Mouse (Mus musculus) kidney, adult 8-10 months (tissue): ENCODE measurements around the gene Olfr691.
"Not testable (repeated sequence)": the region's sequence is repeated elsewhere in the genome, so short reads cannot be mapped to it uniquely, and the experiment has no call there.

Experiments used
- DNase-seq, 2 experiments: peaks; one replicate each; pipeline ENCODE4 v3.0.0; 2022

Gene Olfr691

DNA sequence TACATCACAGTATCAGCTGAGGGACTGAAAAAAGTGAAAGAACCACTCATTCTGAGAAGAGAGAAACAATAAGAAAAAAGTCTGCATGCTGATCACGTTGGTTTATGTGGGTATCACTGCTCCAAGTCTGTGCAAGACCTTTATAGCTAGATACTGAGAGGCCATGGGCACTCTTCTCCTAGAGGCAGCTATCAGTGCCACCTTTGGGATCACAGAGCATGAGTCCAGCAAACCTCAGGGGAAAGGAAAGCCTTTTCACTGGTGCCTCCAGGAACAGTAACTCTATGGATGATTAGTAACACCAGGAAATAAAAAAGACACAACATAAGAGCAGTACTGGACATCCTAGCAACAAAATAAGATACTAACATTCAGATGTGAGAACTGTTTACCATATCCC is at the start of gene Olfr691:
Gene Olfr691 (minus strand): TSS at position 101 of the 400 bp plus-strand sequence.
- DNase-seq: no peak

DNA sequence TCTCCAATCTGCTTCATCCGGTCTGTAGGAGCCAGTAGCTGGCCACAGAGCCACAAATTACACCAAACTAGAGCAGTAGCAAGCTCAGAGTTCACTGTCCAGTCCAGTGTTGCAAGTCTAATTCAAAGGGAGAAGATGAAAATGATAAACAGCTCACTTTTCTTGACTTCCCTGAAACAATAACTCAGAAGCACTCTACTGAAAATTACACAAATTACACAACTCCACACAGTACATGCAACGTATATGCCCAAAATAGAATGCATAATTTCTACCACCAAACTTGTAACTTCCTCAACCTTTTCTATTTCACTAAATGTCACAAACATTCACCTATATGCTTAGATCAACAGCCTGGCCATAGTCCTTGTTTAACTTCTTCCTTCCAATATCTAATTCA is 48.2 kb upstream of the Olfr691 start:
- no peak for DNase-seq

DNA sequence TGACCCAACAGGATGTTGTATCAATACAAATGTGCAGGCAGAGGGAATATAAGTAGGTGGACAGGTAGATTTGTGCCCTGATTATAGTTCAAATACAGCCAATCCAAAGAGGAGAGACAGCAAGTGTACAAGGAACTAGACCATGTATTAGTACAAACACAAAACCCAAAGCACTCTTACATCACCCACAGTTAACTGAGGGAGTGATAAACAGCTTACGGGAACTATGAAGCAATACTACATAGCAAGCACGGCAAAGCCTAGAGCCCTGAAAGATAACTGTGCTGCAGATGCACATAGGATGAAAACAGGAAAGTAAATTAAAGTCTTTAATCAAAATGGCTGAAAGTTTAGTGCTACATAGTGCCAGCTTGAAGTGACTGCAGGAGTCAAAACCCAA is 45.6 kb upstream of the Olfr691 start:
- DNase-seq: no peak

DNA sequence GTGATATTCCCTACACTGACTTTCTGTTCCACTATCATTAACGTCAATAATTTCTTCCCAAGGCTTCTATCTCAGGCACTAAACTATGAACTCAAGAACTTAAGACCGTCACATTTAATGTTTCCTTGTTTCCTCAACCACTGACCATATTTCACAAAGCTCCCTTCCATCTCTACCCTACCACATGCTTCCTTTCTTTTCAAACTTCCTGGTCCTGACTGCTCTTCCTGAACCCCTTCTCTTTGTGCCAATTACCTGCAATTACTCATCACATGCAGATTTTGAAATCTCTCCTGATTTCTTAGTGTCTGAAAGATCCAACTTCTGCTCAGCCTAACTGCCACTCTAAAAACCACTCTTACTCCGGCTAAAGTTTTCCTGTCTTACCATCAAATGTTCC is 38.3 kb upstream of the Olfr691 start:
- DNase-seq: no peak

DNA sequence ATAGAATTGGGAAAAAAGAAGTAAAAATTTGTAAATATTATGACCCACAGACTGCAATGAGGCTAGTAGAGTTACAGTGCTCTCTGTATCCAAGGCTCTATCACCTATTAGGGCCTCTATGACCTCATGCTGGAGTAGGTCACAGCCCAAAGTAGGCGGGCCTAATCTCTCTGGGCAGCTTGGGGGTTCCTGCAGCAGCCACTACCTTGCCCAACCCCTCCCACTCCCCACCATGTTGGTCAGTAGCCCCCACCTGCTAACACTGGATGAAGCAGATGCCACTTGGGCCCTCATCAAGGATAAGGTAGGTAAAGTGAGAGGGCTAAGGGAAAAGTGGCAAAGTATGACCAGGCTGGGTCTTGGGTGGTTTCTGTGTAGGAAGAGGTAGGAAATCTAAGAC is 32.8 kb upstream of the Olfr691 start, which contains the start of gene Gm5901:
Gene Gm5901 (plus strand): TSS at position 173 of the 400 bp plus-strand sequence.
- DNase-seq: no peak

DNA sequence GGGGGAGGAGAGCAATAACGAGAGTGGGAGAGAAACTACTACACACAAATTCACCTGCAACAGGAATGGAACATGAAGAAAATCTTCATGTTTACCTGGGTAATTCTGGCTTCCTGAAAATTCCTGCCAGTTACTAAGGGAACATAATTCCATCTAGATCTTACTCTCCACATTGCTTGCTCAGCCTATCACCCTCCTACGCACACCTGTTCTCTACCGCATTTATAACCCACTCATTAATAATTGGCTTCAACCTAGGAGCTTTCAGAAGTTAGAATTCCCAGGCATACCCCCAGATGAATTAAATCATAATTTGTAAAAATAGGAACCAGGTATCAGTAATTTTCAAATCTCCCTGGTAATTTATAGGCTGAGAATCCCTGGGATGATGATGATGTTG is 31.9 kb upstream of the Olfr691 start:
- no peak for DNase-seq

DNA sequence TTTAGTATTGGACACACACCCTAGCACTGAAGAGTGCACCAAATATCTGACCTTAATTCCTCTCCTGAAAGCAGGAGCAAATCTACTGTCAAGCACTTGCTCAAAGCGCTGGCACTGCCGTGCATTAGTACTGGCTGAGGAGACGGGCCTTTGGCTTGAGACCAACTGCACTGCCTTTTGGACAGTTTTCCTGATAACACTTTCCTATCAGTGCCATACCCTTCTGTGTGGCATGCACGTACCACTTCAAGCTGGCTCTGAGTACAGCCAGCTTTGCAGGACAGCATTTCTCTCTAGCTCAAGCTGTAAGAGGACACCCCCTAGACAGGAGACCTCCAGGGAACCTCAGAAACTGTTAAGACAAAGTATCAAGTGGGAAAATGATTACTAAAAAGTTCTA is 31.4 kb upstream of the Olfr691 start:
- DNase-seq: no peak

DNA sequence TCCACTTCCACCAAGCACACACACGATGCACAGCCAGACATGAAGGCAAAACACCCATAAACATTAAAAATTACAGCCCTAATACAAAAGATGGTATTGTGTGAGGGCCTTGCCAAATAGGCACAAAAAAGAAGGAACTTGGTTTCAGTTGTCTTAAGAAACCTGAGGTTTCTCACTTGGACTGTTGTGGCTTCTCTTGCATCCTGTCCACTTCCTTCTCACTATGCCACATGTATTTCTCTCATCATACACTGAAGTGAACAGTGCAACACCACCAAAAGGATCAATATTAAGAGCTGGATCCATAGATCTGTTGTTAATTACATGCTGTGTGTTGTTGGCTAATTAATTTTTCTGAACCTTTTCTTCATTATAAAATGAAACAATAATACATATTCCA is 30.8 kb upstream of the Olfr691 start:
- no peak for DNase-seq

DNA sequence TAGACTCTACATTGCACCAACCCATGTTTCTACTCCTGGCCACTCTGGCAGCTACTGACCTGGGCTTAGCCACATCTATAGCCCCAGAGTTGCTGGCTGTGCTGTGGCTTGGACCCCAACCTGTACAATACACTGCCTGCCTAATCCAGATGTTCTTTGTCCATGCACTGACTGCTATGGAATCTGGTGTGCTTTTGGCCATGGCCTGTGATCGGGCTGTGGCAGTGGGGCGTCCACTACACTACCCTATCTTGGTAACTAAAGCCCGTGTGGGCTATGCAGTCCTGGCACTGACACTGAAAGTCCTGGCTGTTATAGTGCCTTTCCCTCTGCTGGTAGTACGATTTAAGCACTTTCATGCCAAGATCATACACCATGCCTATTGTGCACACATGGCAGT is 26.5 kb upstream of the Olfr691 start:
- DNase-seq: no peak

DNA sequence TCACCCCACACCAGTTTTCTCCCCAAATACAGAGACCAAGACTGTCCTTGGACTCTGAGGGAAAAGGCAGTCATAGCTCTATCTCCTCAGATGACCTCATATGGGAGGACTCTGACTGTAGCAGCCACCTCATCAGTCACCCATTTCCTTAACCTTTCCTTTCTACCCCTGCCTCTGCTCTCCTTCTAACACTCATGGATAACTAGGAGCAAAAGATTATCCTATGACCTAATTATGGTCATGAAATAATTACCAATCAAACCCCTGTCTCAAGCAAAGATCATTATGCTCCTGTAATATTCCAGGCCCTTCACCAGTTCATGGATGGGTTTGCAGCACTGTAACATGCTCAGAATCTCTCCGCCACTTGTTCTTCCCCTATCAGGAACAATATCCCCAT is 25.9 kb upstream of the Olfr691 start, which contains the start of gene Olfr692:
Gene Olfr692 (plus strand): TSS at position 301 of the 400 bp plus-strand sequence.
- no peak for DNase-seq

DNA sequence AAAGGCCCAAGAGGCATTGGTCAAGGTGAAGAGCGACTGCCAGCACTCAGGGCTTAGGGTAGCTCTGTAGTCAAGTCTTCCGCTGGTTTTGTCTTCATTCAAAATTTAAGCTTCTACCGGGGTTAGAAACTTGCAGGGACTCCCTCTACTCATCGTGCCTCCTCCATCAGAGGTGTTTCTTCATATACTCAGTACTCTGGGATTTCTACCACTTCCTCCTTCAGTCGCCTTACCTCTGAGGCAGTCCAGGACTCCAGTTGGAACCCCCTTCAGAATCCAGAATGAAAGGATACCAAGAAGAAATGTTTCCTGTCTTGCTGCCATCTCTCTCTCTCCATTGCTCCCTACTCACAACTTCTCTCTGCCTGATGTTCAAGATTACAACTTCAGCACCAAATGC is 25.2 kb upstream of the Olfr691 start:
- DNase-seq: no peak

DNA sequence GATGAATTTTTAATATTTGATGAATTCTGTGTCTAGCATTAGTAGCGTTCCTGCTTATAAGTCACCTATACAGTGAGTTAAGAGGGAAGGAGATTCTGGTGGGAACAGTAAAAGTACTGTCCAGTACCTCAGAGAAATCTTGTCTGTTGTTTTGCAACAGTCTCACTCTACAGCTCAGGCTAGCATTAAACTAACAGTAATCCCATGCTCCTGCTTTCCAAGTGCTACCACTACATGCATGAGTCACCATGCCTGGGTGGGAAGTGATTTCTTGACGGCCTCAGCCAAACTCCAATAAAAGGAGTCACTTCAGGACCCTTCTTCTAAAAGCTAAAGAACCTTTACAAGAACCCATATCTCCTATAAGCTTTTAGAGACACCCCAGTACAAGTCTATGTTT is 19.6 kb upstream of the Olfr691 start:
- DNase-seq: no peak

DNA sequence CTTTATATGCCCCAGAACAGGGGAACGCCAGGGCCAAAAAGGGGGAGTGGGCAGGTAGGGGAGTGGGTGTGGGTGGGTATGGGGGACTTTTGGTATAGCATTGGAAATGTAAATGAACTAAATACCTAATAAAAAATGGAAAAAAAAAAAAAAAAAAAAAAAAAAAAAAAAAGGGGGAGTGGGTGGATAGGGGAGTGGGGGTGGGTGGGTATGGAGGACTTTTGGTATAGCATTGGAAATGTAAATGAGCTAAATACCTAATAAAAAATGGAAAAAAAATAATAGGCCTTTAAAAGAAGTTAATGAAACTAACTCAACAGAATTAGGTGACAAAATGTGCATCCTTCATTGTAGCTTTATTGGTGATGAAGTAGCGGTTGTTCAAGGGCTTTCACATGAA is 14.4 kb upstream of the Olfr691 start:
- not testable (repeated sequence) for DNase-seq

DNA sequence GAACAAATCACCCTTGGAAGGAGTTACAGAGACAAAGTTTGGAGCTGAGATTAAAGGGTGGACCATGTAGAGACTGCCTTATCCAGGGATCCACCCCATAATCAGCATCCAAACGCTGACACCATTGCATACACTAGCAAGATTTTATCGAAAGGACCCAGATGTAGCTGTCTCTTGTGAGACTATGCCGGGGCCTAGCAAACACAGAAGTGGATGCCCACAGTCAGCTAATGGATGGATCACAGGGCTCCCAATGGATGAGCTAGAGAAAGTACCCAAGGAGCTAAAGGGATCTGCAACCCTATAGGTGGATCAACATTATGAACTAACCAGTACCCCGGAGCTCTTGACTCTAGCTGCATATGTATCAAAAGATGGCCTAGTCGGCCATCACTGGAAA is 14.0 kb upstream of the Olfr691 start:
- not testable (repeated sequence) for DNase-seq

DNA sequence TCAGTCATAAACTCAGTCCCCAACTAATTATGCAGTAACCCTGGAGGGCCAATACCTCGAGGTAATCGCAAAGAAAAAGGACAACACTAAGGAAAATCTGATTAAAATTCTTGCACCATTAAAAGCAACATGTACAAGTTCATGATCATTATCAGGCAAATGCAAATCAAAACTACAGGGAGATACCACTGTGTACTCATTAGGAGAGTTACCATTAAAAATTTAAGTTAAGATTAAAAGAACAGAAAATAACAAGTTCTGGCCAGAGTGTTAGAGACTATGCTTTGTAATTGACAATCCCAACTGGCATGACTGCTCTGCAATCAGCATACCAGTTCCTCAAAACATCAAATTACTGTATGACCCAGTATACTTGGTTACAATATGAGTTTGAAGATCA is 682 bp upstream of the Olfr691 start:
- DNase-seq: no peak

DNA sequence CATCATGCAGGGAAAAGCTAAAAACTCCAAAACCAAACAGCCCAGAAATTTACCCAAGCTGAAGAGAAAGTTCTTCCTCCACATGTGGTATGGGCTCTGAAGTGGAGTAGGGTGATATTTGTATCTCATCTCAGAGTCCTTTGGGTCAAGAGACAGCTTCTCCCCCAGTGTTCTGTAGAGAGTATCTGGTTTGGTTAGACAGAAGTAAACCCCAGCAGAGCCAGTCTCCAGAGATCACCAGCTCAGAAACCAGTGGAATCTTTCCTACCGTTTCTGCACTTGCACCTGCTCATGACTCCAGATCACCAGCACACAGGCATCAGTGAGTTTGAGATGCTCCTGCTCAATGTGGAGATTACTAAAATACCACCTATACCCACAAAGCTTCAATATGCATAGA is 8.1 kb downstream of the Olfr691 start, which contains the start of gene Olfr690:
Gene Olfr690 (minus strand): TSS at position 101 of the 400 bp plus-strand sequence.
- no peak for DNase-seq

DNA sequence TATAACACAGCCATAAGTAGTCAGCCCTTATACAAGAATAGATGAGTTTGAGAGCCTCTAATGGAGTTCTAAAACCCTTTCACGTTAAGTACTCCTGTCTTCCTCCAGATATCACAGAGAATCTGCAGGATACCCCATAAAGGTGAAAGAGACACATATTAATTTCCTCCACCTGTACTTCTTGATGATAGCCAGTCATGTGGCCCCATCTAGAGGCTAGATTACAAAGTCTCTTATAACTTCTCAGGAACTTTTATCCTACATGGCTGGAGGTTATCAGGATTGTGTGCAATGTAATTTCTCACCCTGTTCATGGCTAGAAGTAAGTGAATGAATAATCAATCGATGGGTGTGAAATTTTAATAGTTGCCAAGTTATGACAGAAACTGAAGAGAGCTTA is 16.8 kb downstream of the Olfr691 start:
- DNase-seq: no peak

DNA sequence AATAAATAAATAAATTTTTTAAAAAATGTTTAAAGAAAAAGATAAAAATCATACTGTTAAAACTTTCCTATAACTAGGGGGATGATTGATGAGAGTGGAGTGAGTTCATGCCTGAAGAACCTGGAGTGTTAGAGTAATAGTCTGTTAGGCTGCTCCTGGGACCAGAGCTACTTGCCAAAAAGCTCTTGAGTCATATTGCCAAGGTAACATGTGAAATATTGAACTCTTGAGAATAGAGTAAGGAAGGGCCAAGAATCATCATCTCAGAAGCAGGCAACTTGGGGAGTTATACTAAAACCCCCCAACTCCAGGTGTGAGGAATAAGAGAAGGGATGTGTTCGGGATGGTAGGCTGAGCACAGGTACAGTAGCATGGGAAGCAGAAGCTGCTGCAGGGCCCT is 31.2 kb downstream of the Olfr691 start, which contains the start of gene Olfr689:
Gene Olfr689 (plus strand): TSS at position 301 of the 400 bp plus-strand sequence.
- no peak for DNase-seq

DNA sequence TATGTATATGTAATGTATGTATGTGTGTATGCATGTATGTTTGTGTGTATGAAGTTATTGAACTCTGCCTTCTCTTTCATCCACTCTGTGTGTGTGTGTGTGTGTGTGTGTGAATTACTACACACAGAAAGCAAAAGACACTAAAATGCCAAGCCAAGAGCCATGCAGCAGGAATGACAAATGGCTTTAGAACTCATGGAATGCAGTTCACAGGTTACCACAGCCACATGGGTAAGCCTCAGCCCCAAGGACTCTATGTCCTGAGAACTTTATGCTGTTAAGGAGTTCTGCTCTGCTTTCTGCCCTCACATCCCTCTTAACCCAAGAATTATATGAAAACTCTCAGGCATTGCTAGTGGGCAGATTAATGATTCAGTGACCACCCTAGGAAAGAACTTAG is 52.0 kb downstream of the Olfr691 start:
- DNase-seq: no peak

DNA sequence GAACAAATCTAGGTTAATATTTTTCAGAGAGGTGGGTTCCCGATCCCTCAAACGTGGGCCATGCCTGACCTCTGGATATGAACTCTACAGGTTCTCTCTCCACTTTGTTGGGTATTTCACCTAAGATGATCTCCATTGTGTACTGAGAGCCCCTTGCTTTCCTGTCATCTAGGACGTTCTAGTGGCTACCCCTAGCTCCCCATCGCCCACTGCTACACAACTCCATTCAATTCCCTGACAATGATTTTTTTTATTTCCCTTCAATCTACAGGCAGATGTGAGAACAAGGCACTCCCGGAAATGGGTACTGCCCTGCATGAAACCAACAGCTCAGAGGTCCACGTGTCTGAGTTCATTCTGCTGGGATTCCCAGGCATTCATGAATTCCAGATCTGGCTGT is 54.3 kb downstream of the Olfr691 start, which contains the start of gene Olfr688:
Gene Olfr688 (plus strand): TSS at position 301 of the 400 bp plus-strand sequence.
- no peak for DNase-seq
